Mouse (Mus musculus) cerebellum, postnatal 10 days (tissue): Measurements from ENCODE around the gene Plod2.

ENCODE experiments used
- DNase-seq, 2 experiments: peaks; one replicate each; pipeline ENCODE4 v3.0.0; 2021; ENCODE audit warnings: mixed read lengths in 2 of 2

Gene Plod2

DNA sequence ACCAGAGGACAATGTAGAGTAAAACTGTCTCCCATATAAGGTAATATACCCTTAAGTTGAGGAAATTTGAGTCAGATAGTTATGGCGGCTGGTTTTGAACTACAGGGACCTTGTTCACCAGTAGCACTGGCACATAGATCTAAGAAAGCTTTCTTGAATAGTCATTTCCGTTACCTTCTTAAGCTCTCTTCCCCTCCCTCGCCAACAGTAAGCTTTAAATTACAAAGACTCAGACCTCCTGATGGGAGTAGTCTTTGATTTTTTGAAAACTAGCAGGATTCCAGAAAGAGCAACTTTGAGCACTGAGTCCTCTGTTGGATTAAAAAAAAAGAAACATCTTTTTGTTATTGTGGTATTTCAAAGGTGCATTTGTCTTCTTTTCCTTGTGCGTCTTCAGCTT, 61.5 kb downstream of the Plod2 start:
- no peak for DNase-seq

DNA sequence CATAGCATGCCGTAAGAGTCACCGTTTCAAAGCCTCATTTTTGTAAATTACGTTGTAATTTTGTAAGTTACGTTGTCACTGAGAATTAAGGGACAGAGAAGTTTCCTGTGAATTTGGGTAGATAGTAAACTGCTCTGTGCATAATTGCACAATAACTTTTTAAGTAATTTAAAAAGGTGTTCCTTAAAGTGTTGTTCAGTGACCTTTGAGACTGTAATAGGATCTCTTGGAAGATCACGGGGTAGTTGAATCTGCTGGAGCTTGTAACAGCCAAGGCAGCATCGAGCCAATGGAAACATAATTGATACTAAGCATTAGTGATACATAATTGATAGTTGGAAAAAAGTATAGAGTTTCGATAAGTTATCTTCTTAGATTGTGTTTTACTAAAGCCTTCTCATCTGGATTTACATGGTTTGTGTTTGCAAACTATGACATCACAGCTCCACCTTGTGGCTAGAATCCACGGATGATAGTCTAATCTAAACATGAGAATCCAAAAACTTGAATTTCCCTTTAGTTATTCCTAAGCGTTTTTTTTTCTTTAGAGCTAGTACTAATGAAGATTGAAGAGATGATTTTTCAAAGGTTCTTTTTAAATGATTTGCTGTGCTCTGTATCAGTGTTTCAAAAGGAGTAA, 68.7 kb downstream of the Plod2 start:
- peak; percentile 79 to 83 for DNase-seq

DNA sequence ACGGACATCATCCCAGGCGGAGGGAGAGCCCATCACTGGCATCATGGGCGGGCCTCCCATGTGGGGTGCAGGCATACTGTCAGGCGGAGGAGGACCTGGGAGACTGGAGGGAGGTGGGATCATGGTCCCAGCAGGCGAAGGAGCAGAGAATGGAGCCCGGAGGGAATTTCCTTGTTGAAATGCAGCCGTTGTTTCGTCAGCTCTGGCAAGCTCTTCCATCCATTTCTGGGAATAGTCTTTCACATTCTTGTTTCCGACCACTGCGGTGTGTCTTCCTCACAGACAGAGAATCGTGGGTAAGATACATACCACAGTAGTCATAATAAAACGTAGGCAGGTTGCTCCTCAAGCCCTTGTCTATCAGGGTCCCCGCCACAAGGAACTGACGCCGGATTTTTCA, 70.6 kb downstream of the Plod2 start:
- DNase-seq = no peak

DNA sequence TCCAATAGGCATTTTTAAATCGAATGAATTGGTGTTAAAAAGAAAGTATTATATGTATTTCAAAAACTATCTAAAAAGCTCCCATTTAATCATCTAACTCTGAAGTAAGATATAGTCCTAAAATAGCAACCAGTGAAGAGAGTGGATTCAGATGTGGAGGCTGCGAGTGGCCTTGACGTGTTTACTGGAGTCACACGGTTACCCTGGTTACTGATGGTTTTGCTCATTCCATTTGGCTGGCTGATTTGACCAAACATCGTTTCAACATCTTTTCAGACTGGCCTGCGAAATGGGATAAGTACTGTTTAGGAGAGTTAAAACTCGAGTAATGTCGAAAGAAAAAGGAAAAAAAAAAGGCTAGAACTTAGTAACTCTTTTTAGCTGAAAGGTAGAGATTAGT, 71.2 kb downstream of the Plod2 start:
- DNase-seq = no peak

DNA sequence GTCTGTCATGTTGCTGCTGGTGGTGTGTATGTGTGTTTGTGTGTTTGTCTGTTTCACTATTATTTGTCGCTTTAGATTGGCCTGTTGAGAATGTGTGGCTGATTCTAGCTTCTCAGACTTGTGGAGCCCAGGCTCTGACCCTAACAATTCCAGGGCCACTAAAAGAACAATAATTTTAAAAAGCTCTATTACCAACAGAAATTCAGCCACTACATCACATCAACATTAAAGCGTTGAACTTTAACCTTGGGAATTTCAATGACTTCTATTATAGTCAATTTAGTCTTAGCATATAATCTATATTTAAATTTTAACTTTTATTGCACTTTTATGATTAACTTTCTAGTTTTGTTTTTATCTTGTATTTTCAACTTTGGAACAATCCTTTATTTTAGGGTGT, 74.4 kb downstream of the Plod2 start:
- no peak for DNase-seq

DNA sequence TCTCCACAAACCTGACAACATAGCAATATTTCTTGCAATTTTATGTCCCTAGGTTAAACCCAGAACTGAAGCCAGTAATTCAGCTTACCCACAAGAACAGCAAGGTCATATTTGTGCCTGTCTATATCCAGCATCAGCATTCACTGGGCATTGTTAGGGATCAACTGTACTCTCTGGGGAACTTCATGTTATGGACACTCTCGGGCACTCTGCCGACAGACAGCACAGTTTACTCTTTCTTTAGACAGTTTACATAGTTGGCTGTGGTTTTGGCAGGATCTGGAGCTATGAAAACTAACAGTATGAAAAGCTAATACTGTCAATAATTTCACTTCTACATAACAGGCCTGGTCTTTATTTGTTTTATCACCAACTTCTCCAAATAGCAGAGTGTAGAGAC, 75.4 kb downstream of the Plod2 start:
- DNase-seq = no peak

DNA sequence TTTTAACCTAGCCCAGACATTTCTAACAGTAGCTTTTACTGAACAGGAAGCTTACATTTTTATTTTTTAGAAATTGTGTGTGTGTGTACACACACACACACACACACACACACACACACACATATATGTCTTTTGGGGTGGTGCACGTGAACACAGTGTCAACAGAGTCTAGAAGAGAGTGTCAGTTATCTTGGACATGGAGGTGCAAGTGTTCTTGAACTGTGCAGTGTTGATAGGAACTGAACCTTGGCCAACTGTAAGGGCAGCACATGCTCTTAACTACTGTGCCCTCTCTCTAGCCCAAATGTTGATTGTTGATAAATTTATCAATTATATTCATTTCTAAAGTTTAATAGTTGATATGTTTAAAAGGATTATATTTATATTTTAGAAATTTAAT, 78.1 kb downstream of the Plod2 start:
- DNase-seq = no peak

DNA sequence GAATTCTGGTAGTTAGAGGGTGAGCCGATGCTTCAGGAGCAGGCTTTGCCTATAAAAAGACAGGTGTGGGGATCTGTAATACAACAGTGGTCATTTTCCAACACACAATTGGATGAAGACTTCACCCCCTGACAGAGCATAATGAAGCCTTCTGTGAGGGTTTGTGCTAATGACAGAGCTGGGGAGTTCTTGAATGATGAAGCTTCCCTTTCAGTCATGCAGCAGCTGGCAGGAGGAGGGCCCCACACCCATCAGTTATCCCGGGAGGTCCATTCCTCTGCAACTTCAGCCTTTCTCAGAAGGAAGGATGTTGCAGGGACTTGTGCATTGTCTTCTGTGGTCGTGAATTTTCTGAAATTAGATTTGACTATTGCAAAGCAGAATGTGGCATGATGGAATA, 79.2 kb downstream of the Plod2 start:
- no peak for DNase-seq

DNA sequence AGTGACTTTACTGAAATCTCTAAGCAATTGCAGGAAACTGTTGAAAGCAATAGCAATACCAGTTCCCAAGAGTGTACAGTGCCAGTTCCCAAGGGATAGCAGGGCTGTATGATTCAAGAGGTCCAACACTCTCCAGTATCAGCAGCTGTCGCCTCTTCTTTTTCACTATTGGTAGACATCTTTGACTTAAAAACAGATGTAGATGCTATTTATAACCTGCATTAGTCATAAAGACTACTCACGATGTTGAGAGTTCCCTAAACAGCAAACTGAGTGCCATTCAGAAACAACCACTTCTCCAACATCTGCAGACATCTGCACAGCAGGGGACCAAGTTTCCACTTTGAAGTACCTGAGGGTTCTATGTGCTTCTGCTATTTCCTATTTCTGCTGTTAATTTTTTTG, 79.9 kb downstream of the Plod2 start:
- no peak for DNase-seq

DNA sequence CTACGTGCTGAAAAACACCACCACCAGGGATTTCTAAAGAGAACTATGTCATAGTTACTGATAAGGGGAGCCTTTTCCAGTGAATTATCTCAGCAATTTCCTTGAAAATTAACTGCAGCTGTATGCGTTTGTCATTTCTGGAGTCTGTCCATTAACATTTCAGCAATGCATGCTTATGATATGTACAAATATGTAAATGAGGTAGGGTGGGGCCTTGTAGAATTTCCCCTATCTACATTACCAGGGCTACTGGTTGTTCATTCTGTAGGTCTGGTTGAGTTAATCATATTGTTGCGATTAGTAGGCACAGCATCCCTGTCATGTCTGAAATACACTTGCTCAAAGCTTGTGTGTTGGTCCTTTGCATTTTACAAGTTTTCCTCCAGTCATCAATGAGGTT, 92.8 kb downstream of the Plod2 start:
- DNase-seq = no peak

DNA sequence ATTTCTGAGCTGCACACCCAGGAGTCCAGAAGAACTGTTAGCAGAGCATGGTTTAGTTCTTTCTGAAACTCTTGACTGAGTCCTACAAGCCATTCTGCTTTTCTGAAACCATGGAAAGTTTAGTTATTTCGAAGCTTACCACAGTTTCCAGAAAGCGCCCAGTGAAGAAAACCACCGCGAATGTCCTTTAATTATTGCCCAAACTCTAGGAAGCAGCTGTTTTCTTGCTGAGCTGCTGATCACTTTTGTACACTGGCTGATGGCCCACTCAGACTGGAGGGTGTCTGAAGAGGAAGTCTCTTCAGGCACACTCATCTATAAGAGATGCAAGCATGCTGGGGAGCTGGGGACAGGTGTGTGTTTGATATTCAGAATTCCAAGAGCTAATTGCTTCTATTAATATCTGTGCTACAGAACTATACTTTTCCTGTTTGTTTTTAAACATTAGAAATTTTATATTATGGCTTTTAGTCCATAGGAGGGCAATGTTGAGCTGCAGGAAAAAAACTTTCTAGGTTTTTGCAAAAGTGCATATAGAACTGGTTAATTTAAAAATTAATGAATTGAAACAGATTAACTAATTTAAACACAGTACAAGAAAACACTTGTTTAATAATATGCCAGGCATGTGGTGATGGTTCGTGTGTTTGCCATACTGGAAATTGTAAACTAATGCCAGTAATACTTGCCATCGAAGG, 97.3 kb downstream of the Plod2 start:
- DNase-seq = no peak

DNA sequence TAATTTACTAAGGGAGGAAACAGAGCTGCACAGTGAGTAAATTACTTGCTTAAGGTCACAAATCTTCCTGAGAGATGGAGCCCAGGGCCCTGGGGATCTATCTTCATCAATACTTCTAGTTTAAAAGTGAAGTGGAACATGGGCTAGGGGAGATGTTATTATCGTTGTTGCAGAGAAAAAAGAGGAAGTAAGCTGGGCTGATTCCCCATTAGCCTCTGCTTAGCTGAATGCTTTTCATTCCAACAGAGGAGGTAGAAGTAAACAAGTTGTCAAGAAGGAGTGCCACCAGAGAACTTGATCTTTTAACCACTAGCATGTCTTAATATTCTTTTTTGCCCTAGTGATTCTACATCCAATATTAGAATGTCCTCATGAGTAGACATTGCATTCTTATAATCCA, 99.7 kb downstream of the Plod2 start:
- DNase-seq = no peak
